Mouse (Mus musculus) hindbrain, embryonic 11.5 days (tissue): ENCODE measurements around the gene Eci1. TPM values are rescaled to one million over a fixed set of nuclear protein-coding genes. Genes with fewer than 3 reads are reported as not detected.
"Not testable (repeated sequence)": the region's sequence is repeated elsewhere in the genome, so short reads cannot be mapped to it uniquely, and the experiment has no call there.

Experiments used
- ATAC-seq: fragments of 200-750 bp; cut with Nextera tagmentation; 2 replicates; pipeline ENCODE4 v1.8.0; 2017; ENCODE audit warnings: mild to moderate bottlenecking, moderate TSS enrichment, moderate library complexity; ENCODE audit not compliant: low FRiP score
- DNase-seq: peaks from one replicate; pipeline ENCODE4 v3.0.0-alpha.2; 2015; ENCODE audit warnings: low spot score
- H3K27ac ChIP-seq: fragments of 300-500 bp; sonication (generic); 2 replicates; pipeline ENCODE4 v1.5.1; 2014; ENCODE audit warnings: mild to moderate bottlenecking, low read depth, low read length
- H3K27me3 ChIP-seq: fragments of 300-500 bp; sonication (generic); 2 replicates; pipeline ENCODE4 v1.6.1; 2014; ENCODE audit warnings: mild to moderate bottlenecking, low read length, moderate library complexity, mixed read lengths; ENCODE audit not compliant: control insufficient read depth, insufficient read depth
- H3K36me3 ChIP-seq: fragments of 300-500 bp; sonication (generic); 2 replicates; pipeline ENCODE4 v1.6.1; 2014; ENCODE audit warnings: mild to moderate bottlenecking, low read length, moderate library complexity, mixed read lengths; ENCODE audit not compliant: control insufficient read depth, insufficient read depth
- H3K4me1 ChIP-seq: fragments of 300-500 bp; sonication (generic); replicated peaks from 2 replicates; pipeline ENCODE4 v1.6.1; 2014; ENCODE audit warnings: low read length, mixed read lengths; ENCODE audit not compliant: control insufficient read depth, insufficient read depth
- H3K4me2 ChIP-seq: fragments of 300-500 bp; sonication (generic); replicated peaks from 2 replicates; pipeline ENCODE4 v1.6.1; 2014; ENCODE audit warnings: mild to moderate bottlenecking, low read depth, low read length
- H3K4me3 ChIP-seq: fragments of 300-500 bp; sonication (generic); 2 replicates; pipeline ENCODE4 v1.5.1; 2014; ENCODE audit warnings: low read depth, low read length
- H3K9ac ChIP-seq: fragments of 300-500 bp; sonication (generic); 2 replicates; pipeline ENCODE4 v1.6.1; 2014; ENCODE audit warnings: low read depth, low read length
- H3K9me3 ChIP-seq: fragments of 300-500 bp; sonication (generic); 2 replicates; pipeline ENCODE4 v1.6.1; 2016; ENCODE audit warnings: low read length; ENCODE audit not compliant: control insufficient read depth
- WGBS: fragments of 180-500 bp; shearing (Covaris S2); extraction: QIAGEN DNeasy Blood & Tissue Kit; methylation state at CpG from one replicate; pipeline ENCODE4 v1.1.7; 2014; 5-methylcytosine and 5-hydroxymethylcytosine counted together
- polyA plus RNA-seq: library from polyadenylated mRNA; unstranded; fragments of >200 nt; fragmentation: Nextera tagmentation; extraction: Ambion mirVana; gene quantifications from 2 replicates; pipeline ENCODE4 v1.2.1, GENCODE M21; 2014

Eci1 gene
- polyA plus RNA-seq, 1 experiment from 2014 or later = 63.9 TPM

DNA sequence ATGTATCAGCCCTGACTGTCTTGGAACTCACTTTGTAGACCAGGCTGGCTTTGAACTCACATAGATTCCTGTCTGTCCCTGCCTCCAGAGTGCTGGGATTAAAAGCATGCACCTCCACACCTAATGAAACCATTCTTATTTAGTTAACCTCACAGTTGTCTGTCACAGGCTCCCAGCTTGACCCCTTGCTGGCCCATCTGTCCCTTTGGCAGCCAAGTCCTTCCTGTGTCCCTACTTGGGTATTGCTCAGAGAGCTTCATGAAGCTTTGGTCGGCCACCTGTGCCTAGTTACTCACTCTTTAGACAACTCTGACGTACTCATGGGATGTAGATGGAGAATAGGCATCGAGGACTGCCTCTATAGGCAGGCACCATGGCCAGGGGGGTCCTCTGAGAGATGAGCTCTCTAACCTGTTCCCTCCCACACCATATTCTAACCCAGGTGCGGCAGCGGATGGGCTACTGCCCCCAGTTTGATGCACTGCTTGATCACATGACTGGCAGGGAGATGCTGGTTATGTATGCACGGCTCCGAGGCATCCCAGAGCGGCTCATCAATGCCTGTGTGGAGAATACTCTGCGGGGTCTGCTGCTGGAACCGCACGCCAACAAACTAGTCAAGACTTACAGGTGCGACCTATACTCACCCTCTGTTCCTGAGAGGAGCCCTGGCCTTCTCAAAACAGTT is 19.2 kb upstream of the Eci1 start:
- Histone ChIP-seq H3K9ac (no peak overlapping the region), H3K27ac (no peak overlapping the region), H3K9me3 (no peaks in the 10 kb centered on the region), H3K27me3 (no peaks in the 10 kb centered on the region), H3K4me1 (no peaks in the 10 kb centered on the region), H3K36me3 (0 out of 2 replicates have a peak, but pooled peaks cover 3% of the 10 kb centered on the region), H3K4me2 (no peak overlapping the region), H3K4me3 (no peak overlapping the region)
- WGBS = 87% methylated on average over 12 of the region's 12 CpGs
- no peak for ATAC-seq
- DNase-seq = no peak

DNA sequence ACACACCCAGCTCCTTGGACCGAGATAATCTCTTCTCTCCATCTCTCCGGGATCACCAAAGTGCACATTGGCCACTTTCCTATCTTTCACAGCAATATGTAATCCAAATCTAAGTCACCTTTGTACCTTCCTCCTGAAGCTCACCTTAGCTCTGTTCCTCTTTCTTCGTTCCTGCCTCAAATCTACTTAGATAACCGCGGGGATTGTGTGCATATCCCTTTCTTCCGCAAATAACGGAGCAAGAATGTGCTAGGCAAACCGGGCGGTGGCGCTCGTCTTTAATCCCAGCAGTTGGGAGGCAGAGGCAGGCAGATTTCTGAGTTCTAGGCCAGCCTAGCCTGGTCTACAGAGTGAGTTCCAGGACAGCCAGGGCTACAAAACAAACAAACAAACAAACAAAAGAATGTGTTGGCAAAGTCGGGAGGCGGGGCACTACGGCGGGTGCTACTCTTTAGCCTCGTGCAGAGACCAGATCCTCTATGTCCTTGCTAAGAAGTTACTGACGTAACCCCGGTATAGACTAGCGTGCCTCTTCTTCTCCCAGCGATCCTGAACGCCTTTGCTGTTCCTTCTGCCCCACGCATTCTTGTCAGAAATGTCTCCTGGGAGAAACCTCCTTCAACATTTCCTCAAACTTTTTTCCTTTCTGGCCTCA is 12.8 kb upstream of the Eci1 start:
- peak overlapping the region; percentile 75 for H3K9ac ChIP-seq
- 0 out of 2 replicates have a peak, but pooled peaks cover 5% of the 10 kb centered on the region for H3K4me1 ChIP-seq
- peak overlapping the region; percentile 96 for H3K4me3 ChIP-seq
- no peak for DNase-seq
- H3K27me3 ChIP-seq = no peaks in the 10 kb centered on the region
- peak; percentile 53 for ATAC-seq
- 0 out of 2 replicates have a peak, but pooled peaks cover 3% of the 10 kb centered on the region for H3K36me3 ChIP-seq
- H3K9me3 ChIP-seq = no peaks in the 10 kb centered on the region
- H3K27ac ChIP-seq = peak overlapping the region; percentile 62; the same call in 1 of the 2 replicates
- peak overlapping the region; percentile 75 for H3K4me2 ChIP-seq
- WGBS = 34% methylated on average over 22 of the region's 22 CpGs

DNA sequence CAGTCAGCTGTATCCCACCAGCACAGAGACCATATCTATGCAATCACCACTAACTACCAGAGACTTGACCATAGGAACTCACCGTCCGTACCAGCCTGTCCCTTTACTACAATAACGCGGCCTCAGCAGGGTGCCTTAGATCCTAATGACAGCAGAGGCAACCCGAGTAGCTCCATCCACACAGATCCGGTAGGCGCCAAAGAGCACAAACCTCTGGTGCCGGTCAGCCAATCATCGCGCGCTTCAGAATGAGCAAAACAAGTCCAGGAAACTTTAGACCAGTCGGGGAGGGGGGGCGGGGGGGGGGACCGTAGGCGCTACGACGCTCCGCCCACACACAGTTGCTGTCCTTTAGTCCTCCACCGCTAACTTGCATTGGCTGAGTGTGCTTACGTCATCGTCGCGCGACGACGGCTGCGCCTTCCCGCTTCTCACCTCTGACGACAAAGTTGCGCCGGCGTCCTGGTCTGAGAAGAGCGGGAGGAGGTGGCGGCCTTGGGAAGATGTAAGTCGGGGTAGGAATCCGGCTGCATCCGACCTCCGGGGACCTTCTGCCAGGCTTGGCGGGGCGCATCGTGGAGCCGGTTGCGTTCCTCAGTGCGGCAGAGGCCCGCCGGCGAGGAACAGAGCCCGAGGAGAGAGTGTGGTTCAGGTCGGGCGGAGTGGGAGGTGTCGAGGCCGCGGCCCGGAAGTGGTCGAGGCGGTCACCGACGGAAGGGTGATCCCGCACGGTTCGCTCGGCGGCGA is 12.0 kb upstream of the Eci1 start, which contains the start of gene Rnps1:
Rnps1 (plus strand) TSS at position 336 of the 747 bp plus-strand sequence.
- Histone ChIP-seq H3K4me3 (peak within 1 kb of the TSS; percentile 96), H3K4me1 (0 out of 2 replicates have a peak, but pooled peaks cover 5% of the 10 kb centered on the region), H3K27ac (peak within 1 kb of the TSS; percentile 88), H3K9me3 (no peaks in the 10 kb centered on the region), H3K9ac (peak within 1 kb of the TSS; percentile 94), H3K36me3 (0 out of 2 replicates have a peak, but pooled peaks cover 5% of the 10 kb centered on the region), H3K27me3 (no peaks in the 10 kb centered on the region), H3K4me2 (peak within 1 kb of the TSS; percentile 96)
- DNase-seq = peak; percentile 99
- under 1% methylated on average over 64 of the region's 64 CpGs for WGBS
- ATAC-seq = peak; percentile 96

DNA sequence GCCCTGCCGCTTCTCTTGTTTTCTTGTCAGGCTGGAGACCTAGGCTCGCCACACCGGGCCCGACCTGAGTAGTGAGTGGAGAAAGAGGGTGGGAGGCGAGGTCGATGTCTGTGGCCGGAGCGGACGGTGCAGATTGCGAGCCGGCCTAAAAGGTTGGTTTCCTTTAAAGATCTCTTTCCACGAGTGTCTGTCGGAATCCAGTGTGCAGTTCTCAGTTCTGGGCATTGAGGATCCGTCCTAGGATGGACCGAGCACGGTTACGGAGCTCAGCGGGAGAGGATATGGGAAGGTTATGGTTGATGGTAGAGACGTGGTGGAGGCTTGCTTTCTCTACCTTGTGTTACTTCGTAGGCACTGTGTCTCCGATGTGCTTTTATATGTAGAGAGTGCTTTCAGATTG is 11.4 kb upstream of the Eci1 start:
- H3K36me3 ChIP-seq = 0 out of 2 replicates have a peak, but pooled peaks cover 2% of the 10 kb centered on the region
- peak overlapping the region; percentile 96 for H3K4me2 ChIP-seq
- no peak for ATAC-seq
- under 1% methylated on average over 21 of the region's 21 CpGs for WGBS
- peak overlapping the region; percentile 96 for H3K4me3 ChIP-seq
- peak overlapping the region; percentile 88 for H3K27ac ChIP-seq
- H3K9ac ChIP-seq = peak overlapping the region; percentile 94
- no peak for DNase-seq
- H3K27me3 ChIP-seq = no peaks in the 10 kb centered on the region
- 0 out of 2 replicates have a peak, but pooled peaks cover 5% of the 10 kb centered on the region for H3K4me1 ChIP-seq
- no peaks in the 10 kb centered on the region for H3K9me3 ChIP-seq

DNA sequence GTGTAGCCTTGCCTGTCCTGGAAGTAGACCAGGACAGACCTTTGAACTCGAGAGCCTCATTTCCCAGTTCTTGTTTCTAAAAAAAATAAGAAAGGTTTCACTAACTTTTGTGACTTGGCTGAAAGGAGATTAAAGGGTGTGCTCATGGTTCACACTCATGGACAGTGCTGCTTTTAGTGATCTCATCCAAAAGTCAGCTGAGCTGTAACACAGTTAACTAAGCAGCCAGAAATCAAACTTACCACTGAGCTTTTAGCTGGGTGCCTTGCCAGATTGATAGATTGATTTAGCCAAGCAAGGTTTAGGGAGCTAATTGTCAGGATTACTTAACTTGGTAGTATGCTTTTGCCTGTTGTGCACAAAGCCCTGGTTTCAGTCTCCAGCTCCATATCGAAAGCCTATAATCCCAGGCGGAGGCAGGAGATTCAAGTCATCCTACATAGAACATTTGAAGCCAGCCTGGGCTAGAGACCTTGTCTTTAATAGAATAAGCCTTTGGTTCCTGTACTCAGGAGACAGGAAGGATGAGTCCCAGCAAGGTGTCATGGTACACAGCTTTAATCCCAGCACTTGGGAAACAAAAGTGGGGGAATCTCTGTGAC is 10.3 kb upstream of the Eci1 start:
- Histone ChIP-seq H3K9ac (no peak overlapping the region), H3K36me3 (peaks cover 6% of the 10 kb centered on the region), H3K4me3 (peak overlapping the region; percentile 96; the same call in 1 of the 2 replicates), H3K27ac (no peak overlapping the region), H3K9me3 (no peaks in the 10 kb centered on the region), H3K27me3 (no peaks in the 10 kb centered on the region), H3K4me2 (peak overlapping the region; percentile 96), H3K4me1 (0 out of 2 replicates have a peak, but pooled peaks cover 5% of the 10 kb centered on the region)
- DNase-seq (no peak), ATAC-seq (no peak)
- 89% methylated on average over 3 of the region's 3 CpGs for WGBS

DNA sequence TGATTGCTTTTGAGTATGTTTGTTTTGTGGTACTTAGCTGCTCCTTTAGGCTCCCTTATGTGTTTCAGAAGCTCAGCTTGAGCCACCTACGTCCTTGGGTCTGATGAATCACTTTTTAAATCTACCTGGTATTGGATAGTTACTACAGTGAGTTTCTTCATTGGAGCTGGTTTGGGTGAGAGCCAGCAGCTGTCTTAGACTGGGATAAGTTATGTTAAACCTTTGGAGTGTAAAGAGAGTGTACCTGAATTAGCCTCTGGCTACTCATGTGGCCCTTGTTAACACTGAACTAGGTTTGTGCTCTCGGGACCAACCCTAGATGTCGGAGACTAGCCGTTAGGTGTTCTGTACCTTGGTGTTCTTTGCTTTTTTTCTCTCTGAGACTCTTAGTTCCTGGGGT is 3.3 kb upstream of the Eci1 start:
- Histone ChIP-seq H3K36me3 (peaks cover 23% of the 10 kb centered on the region), H3K4me2 (no peak overlapping the region)

DNA sequence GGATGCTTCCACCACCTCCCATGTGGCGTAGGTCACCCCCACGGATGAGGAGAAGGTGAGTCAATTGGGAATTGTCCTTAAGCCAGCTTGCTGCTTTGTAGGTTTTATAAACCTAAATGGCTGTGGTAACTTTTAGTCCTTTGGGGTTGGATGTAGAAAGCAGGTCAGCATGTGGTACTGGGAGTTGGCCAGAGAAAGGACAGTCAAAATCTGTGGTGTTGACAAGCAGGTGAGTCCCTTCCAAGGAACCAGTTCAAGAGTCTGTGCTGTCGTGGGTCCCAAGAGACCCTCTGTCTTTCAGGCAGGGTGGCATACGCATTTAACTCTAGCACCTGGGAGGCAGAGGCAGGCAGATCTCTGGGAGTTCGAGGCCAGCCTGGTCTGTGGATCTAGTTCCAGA is 2.0 kb upstream of the Eci1 start:
- 94% methylated on average over 5 of the region's 5 CpGs for WGBS
- no peak overlapping the region for H3K9ac ChIP-seq
- no peaks in the 10 kb centered on the region for H3K4me1 ChIP-seq
- no peak for DNase-seq
- H3K9me3 ChIP-seq = no peaks in the 10 kb centered on the region
- no peaks in the 10 kb centered on the region for H3K27me3 ChIP-seq
- H3K4me2 ChIP-seq = no peak overlapping the region
- no peak overlapping the region for H3K27ac ChIP-seq
- H3K4me3 ChIP-seq = no peak overlapping the region
- no peak for ATAC-seq
- H3K36me3 ChIP-seq = peaks cover 21% of the 10 kb centered on the region

More for the DNA sequence above, 3.3 kb upstream of the Eci1 start:
- H3K27ac ChIP-seq = no peak overlapping the region
- DNase-seq = no peak
- ATAC-seq = no peak
- no peak overlapping the region for H3K9ac ChIP-seq
- H3K4me1 ChIP-seq = no peaks in the 10 kb centered on the region
- H3K4me3 ChIP-seq = no peak overlapping the region
- 95% methylated on average over 4 of the region's 4 CpGs for WGBS
- no peaks in the 10 kb centered on the region for H3K9me3 ChIP-seq
- no peaks in the 10 kb centered on the region for H3K27me3 ChIP-seq

DNA sequence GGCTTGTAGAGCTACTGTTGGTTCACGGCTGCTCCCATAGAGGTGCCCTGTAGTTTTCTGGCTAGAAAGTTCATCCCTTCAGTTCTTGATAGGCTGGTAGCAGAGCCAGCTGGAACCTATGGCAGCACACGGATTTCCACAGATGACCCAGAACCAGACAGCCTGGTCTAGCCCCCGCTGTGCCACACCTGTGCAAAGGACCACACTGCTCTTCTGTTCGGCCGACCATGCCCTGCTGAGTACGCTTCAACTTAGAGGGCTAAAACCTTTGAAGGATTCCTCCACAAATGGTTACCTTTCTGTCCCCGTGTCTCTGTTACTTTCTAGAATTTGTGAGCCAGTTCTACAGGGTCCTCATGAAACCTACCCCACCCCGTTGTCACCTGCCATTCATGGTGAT is 1.1 kb upstream of the Eci1 start:
- H3K4me3 ChIP-seq, ATAC-seq, H3K27me3 ChIP-seq, DNase-seq, H3K4me2 ChIP-seq, H3K4me1 ChIP-seq, H3K9ac ChIP-seq, H3K27ac ChIP-seq, H3K9me3 ChIP-seq: not testable (repeated sequence)
- WGBS = 99% methylated on average over 4 of the region's 8 CpGs
- H3K36me3 ChIP-seq = peaks cover 21% of the 10 kb centered on the region
